In genomic region chr15:79517710-79518109, GRCm38 (mm10) we compare ENCODE assay signal across 13 mouse cellular contexts. TPM values are rescaled to one million over a fixed set of nuclear protein-coding genes. Genes with fewer than 3 reads are reported as not detected.
A peak's percentile ranks its signal among the peaks of the same experiment; 100 is the strongest.
DNase-seq lines count a peak whose midpoint lies in the region; ATAC-seq and TF ChIP-seq lines count a peak whose summit lies in the region.
"Had no signal": no experiment of that assay in that cellular context is flagged by ENCODE, and none has a peak within 500 bp of the region (broad histone marks: within the 10 kb centered on the region; RNA-seq: fewer than 3 reads in every experiment).

No protein-coding gene starts in this region.

- no peak for ATAC-seq in heart, embryonic 16.5 days (replicated peaks; ENCODE audit: extremely low read depth, insufficient read depth, low FRiP score)
- ATAC-seq in neural tube, embryonic 13.5 days (ENCODE audit: low read depth), result no peak
- ATAC-seq in intestine, embryonic 15.5 days, result no peak
- ATAC-seq in stomach, postnatal 0 days (ENCODE audit: low FRiP score, low TSS enrichment), result no peak
- ATAC-seq: hindbrain, embryonic 16.5 days had no signal

- H3K27ac ChIP-seq in heart, embryonic 16.5 days (ENCODE audit: low read length), result no peak overlapping the region
- H3K27ac ChIP-seq in neural tube, embryonic 13.5 days (replicated peaks), result no peak overlapping the region
- no peak overlapping the region for H3K27ac ChIP-seq in intestine, embryonic 15.5 days
- no peak overlapping the region for H3K27ac ChIP-seq in stomach, postnatal 0 days (replicated peaks)
- H3K27ac ChIP-seq: layer of hippocampus, adult 2 months had no signal

- no peak for TF ChIP-seq EP300 in stomach, postnatal 0 days (optimal IDR thresholded peaks at IDR 0.05)

- no peak overlapping the region for H3K9ac ChIP-seq in heart, embryonic 16.5 days (ENCODE audit: low read length)
- H3K9ac ChIP-seq in neural tube, embryonic 13.5 days, result no peak overlapping the region
- H3K9ac ChIP-seq in intestine, embryonic 15.5 days, result peak overlapping the region; percentile 64; the same call in 1 of the 2 replicates
- H3K9ac ChIP-seq in stomach, postnatal 0 days (ENCODE audit: low read length), result 0 out of 2 replicates have a peak overlapping the region, but pooled peaks have one; percentile 77

- H3K4me2 ChIP-seq in heart, embryonic 16.5 days (ENCODE audit: low read depth, low read length), result peak overlapping the region; percentile 81
- peak overlapping the region; percentile 73 for H3K4me2 ChIP-seq in neural tube, embryonic 13.5 days
- H3K4me2 ChIP-seq in intestine, embryonic 15.5 days (replicated peaks), result peak overlapping the region; percentile 95
- peak overlapping the region; percentile 86 for H3K4me2 ChIP-seq in stomach, postnatal 0 days (replicated peaks; ENCODE audit: low read depth)

- WGBS in heart, embryonic 16.5 days, result 75% methylated on average over 4 of the region's 4 CpGs
- 48% methylated on average over 4 of the region's 4 CpGs for WGBS in neural tube, embryonic 13.5 days
- WGBS in intestine, embryonic 15.5 days, result 76% methylated on average over 4 of the region's 4 CpGs
- 79% methylated on average over 4 of the region's 4 CpGs for WGBS in stomach, postnatal 0 days

- peaks cover 14% of the 10 kb centered on the region for H3K27me3 ChIP-seq in heart, embryonic 16.5 days (ENCODE audit: control insufficient read depth, insufficient read depth, low read length)
- peaks cover 65% of the 10 kb centered on the region for H3K27me3 ChIP-seq in neural tube, embryonic 13.5 days
- H3K27me3 ChIP-seq in intestine, embryonic 15.5 days (replicated peaks), result peaks cover 36% of the 10 kb centered on the region
- H3K27me3 ChIP-seq in stomach, postnatal 0 days (ENCODE audit: control insufficient read depth, insufficient read depth, low read length), result no peaks in the 10 kb centered on the region

- no peak for TF ChIP-seq CTCF in stomach, postnatal 0 days (IDR thresholded peaks at IDR 0.05; ENCODE audit: low read depth)

- H3K4me1 ChIP-seq in heart, embryonic 16.5 days (ENCODE audit: control insufficient read depth, insufficient read depth, low read length), result peaks cover 20% of the 10 kb centered on the region
- H3K4me1 ChIP-seq in neural tube, embryonic 13.5 days (replicated peaks), result peaks cover 27% of the 10 kb centered on the region
- peaks cover 25% of the 10 kb centered on the region for H3K4me1 ChIP-seq in intestine, embryonic 15.5 days (replicated peaks)
- H3K4me1 ChIP-seq in stomach, postnatal 0 days (replicated peaks; ENCODE audit: control insufficient read depth, insufficient read depth), result peaks cover 9% of the 10 kb centered on the region

- DNase-seq in heart, adult 18-20 months, result no peak
- DNase-seq in neural tube, embryonic 10.5 days (ENCODE audit: extremely low spot score, low spot score), result no peak
- DNase-seq in stomach, postnatal 0 days (ENCODE audit: low spot score), result no peak
- no peak for DNase-seq in adrenal gland, adult 2 months
- DNase-seq: right cerebral cortex, postnatal 14 days had no signal

- peaks cover 1% of the 10 kb centered on the region; the same call in 1 of the 2 replicates for H3K36me3 ChIP-seq in heart, embryonic 16.5 days (ENCODE audit: control insufficient read depth, insufficient read depth)
- H3K36me3 ChIP-seq in neural tube, embryonic 13.5 days, result no peaks in the 10 kb centered on the region
- peaks cover 2% of the 10 kb centered on the region for H3K36me3 ChIP-seq in intestine, embryonic 15.5 days
- no peaks in the 10 kb centered on the region for H3K36me3 ChIP-seq in stomach, postnatal 0 days (ENCODE audit: control insufficient read depth, insufficient read depth, low read length)

- H3K4me3 ChIP-seq in heart, embryonic 16.5 days (ENCODE audit: low read length), result peak overlapping the region; percentile 65
- H3K4me3 ChIP-seq in neural tube, embryonic 13.5 days, result peak overlapping the region; percentile 46; the same call in 1 of the 2 replicates
- H3K4me3 ChIP-seq in intestine, embryonic 15.5 days (replicated peaks), result peak overlapping the region; percentile 66; the same call in 1 of the 2 replicates
- 0 out of 2 replicates have a peak overlapping the region, but pooled peaks have one; percentile 67 for H3K4me3 ChIP-seq in stomach, postnatal 0 days (ENCODE audit: low read depth, low read length)
- H3K4me3 ChIP-seq: layer of hippocampus, adult 2 months had no signal

- H3K9me3 ChIP-seq in heart, embryonic 16.5 days (replicated peaks; ENCODE audit: control insufficient read depth, low read length), result no peaks in the 10 kb centered on the region
- H3K9me3 ChIP-seq in neural tube, embryonic 13.5 days, result no peaks in the 10 kb centered on the region
- no peaks in the 10 kb centered on the region for H3K9me3 ChIP-seq in intestine, embryonic 15.5 days
- H3K9me3 ChIP-seq in stomach, postnatal 0 days (ENCODE audit: control insufficient read depth, low read length), result no peaks in the 10 kb centered on the region

RNA-seq across cellular contexts. Expression of gene Kdelr3, which starts 1.5 kb away (rescaled TPM):
- polyA plus RNA-seq in heart, embryonic 16.5 days (2015; fragmentation: Nextera tagmentation; extraction: Ambion mirVana), result 69.2 and 69.8 TPM in 2 replicates
- total RNA-seq in heart, adult 18-20 months (2021), result 1 to 10 TPM; 3.3 to 4.3 TPM
- 16.6 and 23.6 TPM in 2 replicates for polyA plus RNA-seq in neural tube, embryonic 13.5 days (2015; fragmentation: Nextera tagmentation; extraction: Ambion mirVana)
- 71.6 and 78.7 TPM in 2 replicates for polyA plus RNA-seq in intestine, embryonic 15.5 days (2015; fragmentation: Nextera tagmentation; extraction: Ambion mirVana)
- 65.8 and 81.7 TPM in 2 replicates for polyA plus RNA-seq in stomach, postnatal 0 days (2015; fragmentation: Nextera tagmentation; extraction: Ambion mirVana)
- 1 to 10 TPM; 1.9 to 4.1 TPM for total RNA-seq in adrenal gland, adult 2 months (2021)
- 2.9 and 3.1 TPM in 2 replicates for polyA plus RNA-seq in adrenal gland, adult 2 months (2012; rRNA removed)
- total RNA-seq: megakaryocyte, adult 5-6 weeks had no signal

RNA-seq across cellular contexts. Expression of gene Kcnj4, which starts 12.7 kb away (rescaled TPM):
- 0.22 and 0.44 TPM in 2 replicates for polyA plus RNA-seq in heart, embryonic 16.5 days (2015; fragmentation: Nextera tagmentation; extraction: Ambion mirVana)
- total RNA-seq in heart, adult 18-20 months (2021), result 1 to 10 TPM; 1.4 to 1.5 TPM
- not detected in 2 replicates for polyA plus RNA-seq in neural tube, embryonic 13.5 days (2015; fragmentation: Nextera tagmentation; extraction: Ambion mirVana)
- polyA plus RNA-seq in intestine, embryonic 15.5 days (2015; fragmentation: Nextera tagmentation; extraction: Ambion mirVana), result not detected in 2 replicates
- polyA plus RNA-seq in stomach, postnatal 0 days (2015; fragmentation: Nextera tagmentation; extraction: Ambion mirVana), result not detected in 2 replicates
- 1 to 10 TPM in 1 of 2 experiments, under 1 TPM in 1; 0.20 to 6.3 TPM for total RNA-seq in adrenal gland, adult 2 months (2021)
- 0.36 and 3.8 TPM in 2 replicates for polyA plus RNA-seq in adrenal gland, adult 2 months (2012; rRNA removed)
- total RNA-seq: megakaryocyte, adult 5-6 weeks had no signal
- polyA plus RNA-seq: embryonic facial prominence, embryonic 11.5 days; hindbrain, embryonic 16.5 days; limb, embryonic 11.5 days had no signal

RNA-seq across cellular contexts. Expression of gene Ddx17, which starts 28.8 kb away (rescaled TPM):
- polyA plus RNA-seq in heart, embryonic 16.5 days (2015; fragmentation: Nextera tagmentation; extraction: Ambion mirVana), result 30.8 and 30.9 TPM in 2 replicates
- 10 to 100 TPM; 69.9 to 83.9 TPM for total RNA-seq in heart, adult 18-20 months (2021)
- 52.5 and 57.8 TPM in 2 replicates for polyA plus RNA-seq in neural tube, embryonic 13.5 days (2015; fragmentation: Nextera tagmentation; extraction: Ambion mirVana)
- 39.3 and 41.2 TPM in 2 replicates for polyA plus RNA-seq in intestine, embryonic 15.5 days (2015; fragmentation: Nextera tagmentation; extraction: Ambion mirVana)
- polyA plus RNA-seq in stomach, postnatal 0 days (2015; fragmentation: Nextera tagmentation; extraction: Ambion mirVana), result 15.5 and 17.1 TPM in 2 replicates
- total RNA-seq in adrenal gland, adult 2 months (2021), result 100 to 1,000 TPM; 230 to 248 TPM
- polyA plus RNA-seq in adrenal gland, adult 2 months (2012; rRNA removed), result 245 and 257 TPM in 2 replicates

Comparison
In these comparisons a context has a peak if more than half of its experiments do, and no peak if none do; other contexts are left out.
1. H3K9ac ChIP-seq: peak in intestine, embryonic 15.5 days (single experiment) and stomach, postnatal 0 days (single experiment); none in heart, embryonic 16.5 days (single experiment) and neural tube, embryonic 13.5 days (single experiment).
2. Peak in every context shown above with its lines, with median percentiles within 50 percentile points of each other: H3K4me2 ChIP-seq and H3K4me3 ChIP-seq.